Mouse (Mus musculus): ENCODE results near the gene Pigl. TPM values are rescaled to one million over a fixed set of nuclear protein-coding genes. Genes with fewer than 3 reads are reported as not detected.
A peak's percentile ranks its signal among the peaks of the same experiment; 100 is the strongest.

Gene Pigl
- polyA plus RNA-seq, 1 experiment from 2014 or later, result 10.5 TPM

DNA sequence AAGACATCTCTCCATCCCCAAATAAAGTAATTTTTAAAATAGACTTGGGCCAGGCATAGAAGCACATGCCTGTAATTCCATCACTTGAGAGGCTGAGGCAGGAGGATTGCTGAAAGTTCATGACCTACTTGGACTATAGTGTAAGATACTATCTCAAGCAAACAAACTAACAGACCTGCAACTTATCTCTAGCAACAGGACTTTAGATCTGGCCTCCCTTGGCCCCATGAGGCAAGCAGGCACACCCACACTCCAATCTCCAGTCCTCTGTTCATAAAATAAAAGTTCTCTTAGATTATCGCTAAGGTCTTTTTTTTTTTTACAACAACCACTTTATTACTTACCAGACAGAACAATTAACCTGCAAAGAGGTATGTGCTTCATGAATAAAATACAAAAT, 28.7 kb downstream of the Pigl start:
- Histone ChIP-seq H3K4me3 (ENCODE audit: low read length) (no peak overlapping the region), H3K27me3 (ENCODE audit: control insufficient read depth, insufficient read depth, low read depth, low read length) (no peaks in the 10 kb centered on the region), H3K27ac (ENCODE audit: low read length) (no peak overlapping the region), H3K4me2 (ENCODE audit: low read depth, low read length) (no peak overlapping the region), H3K9me3 (ENCODE audit: control insufficient read depth, low read length) (no peaks in the 10 kb centered on the region), H3K4me1 (replicated peaks; ENCODE audit: control insufficient read depth, insufficient read depth, low read length) (no peaks in the 10 kb centered on the region), H3K9ac (ENCODE audit: low read length) (no peak overlapping the region), H3K36me3 (ENCODE audit: control insufficient read depth, insufficient read depth, low read length) (no peaks in the 10 kb centered on the region)
- 95% methylated on average over 1 of the region's 1 CpGs for WGBS
- ATAC-seq (ENCODE audit: low read depth), result no peak

- no peak for ATAC-seq (ENCODE audit: low read depth)
- Histone ChIP-seq H3K36me3 (ENCODE audit: control insufficient read depth, insufficient read depth, low read length) (no peaks in the 10 kb centered on the region), H3K9ac (ENCODE audit: low read length) (no peak overlapping the region), H3K9me3 (ENCODE audit: control insufficient read depth, low read length) (no peaks in the 10 kb centered on the region), H3K4me1 (replicated peaks; ENCODE audit: control insufficient read depth, insufficient read depth, low read length) (no peaks in the 10 kb centered on the region), H3K4me3 (ENCODE audit: low read length) (no peak overlapping the region), H3K4me2 (ENCODE audit: low read depth, low read length) (no peak overlapping the region), H3K27me3 (ENCODE audit: control insufficient read depth, insufficient read depth, low read depth, low read length) (no peaks in the 10 kb centered on the region), H3K27ac (ENCODE audit: low read length) (no peak overlapping the region)
- 93% methylated on average over 10 of the region's 10 CpGs for WGBS
Measured at GRCm38 (mm10) chr11:62487540-62488350, 29.5 kb downstream of the Pigl start.

DNA sequence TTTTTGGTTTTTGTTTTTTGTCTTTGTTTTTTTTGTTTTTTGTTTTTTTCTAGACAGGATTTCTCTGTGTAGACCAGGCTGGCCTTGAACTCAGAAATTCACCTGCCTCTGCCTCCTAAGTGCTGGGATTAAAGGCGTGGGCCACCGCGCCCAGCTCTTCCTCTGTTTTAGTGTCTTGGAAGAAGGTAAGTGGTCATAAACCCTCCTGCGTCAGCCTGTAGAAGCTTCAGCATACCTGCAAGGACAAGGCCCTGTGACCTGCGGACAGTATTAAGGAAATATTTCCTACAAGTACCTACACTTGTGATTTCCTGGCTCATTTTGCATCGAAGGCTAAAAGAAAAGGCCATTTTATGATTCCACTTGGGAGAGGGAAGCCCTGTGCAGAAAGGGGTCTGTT, 35.4 kb downstream of the Pigl start:
- Histone ChIP-seq H3K4me3 (ENCODE audit: low read length) (no peak overlapping the region), H3K9ac (ENCODE audit: low read length) (no peak overlapping the region), H3K9me3 (ENCODE audit: control insufficient read depth, low read length) (no peaks in the 10 kb centered on the region), H3K36me3 (ENCODE audit: control insufficient read depth, insufficient read depth, low read length) (no peaks in the 10 kb centered on the region), H3K4me1 (replicated peaks; ENCODE audit: control insufficient read depth, insufficient read depth, low read length) (peaks cover 19% of the 10 kb centered on the region), H3K4me2 (ENCODE audit: low read depth, low read length) (no peak overlapping the region), H3K27me3 (ENCODE audit: control insufficient read depth, insufficient read depth, low read depth, low read length) (no peaks in the 10 kb centered on the region), H3K27ac (ENCODE audit: low read length) (no peak overlapping the region)
- WGBS, result 90% methylated on average over 6 of the region's 6 CpGs
- no peak for ATAC-seq (ENCODE audit: low read depth)

- no peak overlapping the region for H3K4me3 ChIP-seq (ENCODE audit: low read length)
- no peaks in the 10 kb centered on the region for H3K27me3 ChIP-seq (ENCODE audit: control insufficient read depth, insufficient read depth, low read depth, low read length)
- no peaks in the 10 kb centered on the region for H3K9me3 ChIP-seq (ENCODE audit: control insufficient read depth, low read length)
- peak overlapping the region; percentile 35 for H3K9ac ChIP-seq (ENCODE audit: low read length)
- peak overlapping the region; percentile 30; the same call in 1 of the 2 replicates for H3K4me2 ChIP-seq (ENCODE audit: low read depth, low read length)
- no peaks in the 10 kb centered on the region for H3K36me3 ChIP-seq (ENCODE audit: control insufficient read depth, insufficient read depth, low read length)
- WGBS, result 2% methylated on average over 6 of the region's 6 CpGs
- H3K27ac ChIP-seq (ENCODE audit: low read length), result peak overlapping the region; percentile 96
- peaks cover 19% of the 10 kb centered on the region for H3K4me1 ChIP-seq (replicated peaks; ENCODE audit: control insufficient read depth, insufficient read depth, low read length)
- ATAC-seq (ENCODE audit: low read depth), result peak; percentile 89
Measured at GRCm38 (mm10) chr11:62494754-62495275, 36.6 kb downstream of the Pigl start.

- H3K36me3 ChIP-seq (ENCODE audit: control insufficient read depth, insufficient read depth, low read length), result no peaks in the 10 kb centered on the region
- no peak overlapping the region for H3K4me3 ChIP-seq (ENCODE audit: low read length)
- H3K27me3 ChIP-seq (ENCODE audit: control insufficient read depth, insufficient read depth, low read depth, low read length), result no peaks in the 10 kb centered on the region
- no peaks in the 10 kb centered on the region for H3K9me3 ChIP-seq (ENCODE audit: control insufficient read depth, low read length)
- H3K4me2 ChIP-seq (ENCODE audit: low read depth, low read length), result peak overlapping the region; percentile 30; the same call in 1 of the 2 replicates
- peaks cover 19% of the 10 kb centered on the region for H3K4me1 ChIP-seq (replicated peaks; ENCODE audit: control insufficient read depth, insufficient read depth, low read length)
- WGBS, result 16% methylated on average over 10 of the region's 10 CpGs
- H3K9ac ChIP-seq (ENCODE audit: low read length), result peak overlapping the region; percentile 35
- H3K27ac ChIP-seq (ENCODE audit: low read length), result peak overlapping the region; percentile 96
- ATAC-seq (ENCODE audit: low read depth), result peak; percentile 72
Measured at GRCm38 (mm10) chr11:62495276-62495801, 37.1 kb downstream of the Pigl start.

DNA sequence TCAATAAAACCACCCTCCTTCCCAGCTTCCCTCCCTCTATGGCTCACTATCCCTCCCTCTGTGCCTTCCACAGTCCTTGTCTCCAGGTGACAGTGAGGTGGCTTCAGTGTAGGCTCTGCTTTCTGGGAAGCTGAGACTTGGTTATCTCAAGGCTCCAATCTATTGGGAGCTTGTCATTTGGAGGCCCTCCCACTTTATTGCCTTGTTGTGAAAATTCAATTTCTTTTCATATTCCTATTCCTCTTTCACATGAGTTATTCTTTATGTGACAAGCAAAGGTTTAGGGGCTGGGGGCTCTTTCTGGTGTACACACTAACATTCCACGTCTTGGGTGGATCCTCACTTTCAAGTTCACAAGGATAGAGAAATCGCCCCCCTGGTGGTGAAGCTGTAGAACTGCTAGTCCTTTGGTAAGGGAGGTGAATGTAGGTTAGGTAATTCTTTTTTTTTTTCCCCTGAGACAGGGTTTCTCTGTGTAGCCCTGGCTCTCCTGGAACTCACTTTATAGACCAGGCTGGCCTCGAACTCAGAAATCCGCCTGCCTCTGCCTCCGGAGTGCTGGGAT, 38.0 kb downstream of the Pigl start:
- Histone ChIP-seq H3K4me3 (ENCODE audit: low read length) (no peak overlapping the region), H3K27ac (ENCODE audit: low read length) (no peak overlapping the region), H3K9ac (ENCODE audit: low read length) (no peak overlapping the region), H3K4me1 (replicated peaks; ENCODE audit: control insufficient read depth, insufficient read depth, low read length) (peaks cover 19% of the 10 kb centered on the region), H3K9me3 (ENCODE audit: control insufficient read depth, low read length) (no peaks in the 10 kb centered on the region), H3K27me3 (ENCODE audit: control insufficient read depth, insufficient read depth, low read depth, low read length) (no peaks in the 10 kb centered on the region), H3K4me2 (ENCODE audit: low read depth, low read length) (no peak overlapping the region), H3K36me3 (ENCODE audit: control insufficient read depth, insufficient read depth, low read length) (no peaks in the 10 kb centered on the region)
- no peak for ATAC-seq (ENCODE audit: low read depth)
- 63% methylated on average over 5 of the region's 5 CpGs for WGBS

DNA sequence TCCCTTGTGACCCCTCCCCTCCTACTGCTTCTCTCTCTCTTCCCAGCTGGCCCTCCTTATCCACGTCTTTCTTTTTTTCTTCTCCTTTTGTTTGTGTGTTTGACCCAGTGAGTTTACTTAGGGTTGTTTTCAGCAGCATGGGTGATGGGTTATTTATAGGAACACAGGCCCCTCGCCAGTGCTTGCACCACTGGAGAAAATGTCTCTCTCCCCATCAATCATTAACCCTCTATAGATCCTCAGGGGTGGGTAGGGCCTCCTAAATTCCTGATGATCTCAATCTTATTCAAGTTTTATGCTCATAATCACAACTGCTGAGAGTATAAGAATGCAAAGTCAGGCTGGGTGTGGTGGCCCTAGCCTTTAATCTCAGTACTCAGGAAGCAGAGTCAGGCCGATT, 38.9 kb downstream of the Pigl start:
- 48% methylated on average over 3 of the region's 3 CpGs for WGBS
- H3K9me3 ChIP-seq (ENCODE audit: control insufficient read depth, low read length), result no peaks in the 10 kb centered on the region

DNA sequence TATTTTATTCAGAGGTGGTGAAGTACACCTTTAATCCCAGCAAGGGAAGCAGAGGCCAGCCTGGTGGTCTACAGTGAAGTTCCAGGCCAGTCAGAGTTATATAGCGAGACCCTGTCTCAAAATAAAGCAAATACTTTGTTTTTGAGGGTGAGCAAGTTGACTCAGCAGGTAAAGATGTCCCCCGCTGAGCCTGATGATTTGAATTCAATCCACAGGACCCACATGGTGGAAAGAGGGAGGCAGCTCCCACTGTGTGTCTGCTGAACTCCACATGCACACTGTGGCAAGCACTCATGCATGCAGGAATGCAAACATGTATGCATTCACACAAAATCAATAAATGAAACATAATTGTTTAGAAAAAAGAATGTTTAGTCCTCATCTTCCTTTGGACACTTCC, 40.5 kb downstream of the Pigl start:
- Histone ChIP-seq H3K4me1 (replicated peaks; ENCODE audit: control insufficient read depth, insufficient read depth, low read length) (peaks cover 19% of the 10 kb centered on the region), H3K36me3 (ENCODE audit: control insufficient read depth, insufficient read depth, low read length) (no peaks in the 10 kb centered on the region), H3K27ac (ENCODE audit: low read length) (no peak overlapping the region), H3K9ac (ENCODE audit: low read length) (no peak overlapping the region), H3K4me2 (ENCODE audit: low read depth, low read length) (no peak overlapping the region), H3K27me3 (ENCODE audit: control insufficient read depth, insufficient read depth, low read depth, low read length) (no peaks in the 10 kb centered on the region), H3K9me3 (ENCODE audit: control insufficient read depth, low read length) (no peaks in the 10 kb centered on the region), H3K4me3 (ENCODE audit: low read length) (no peak overlapping the region)
- WGBS, result 86% methylated on average over 2 of the region's 2 CpGs
- no peak for ATAC-seq (ENCODE audit: low read depth)

More for the DNA sequence above, 38.9 kb downstream of the Pigl start:
- Histone ChIP-seq H3K36me3 (ENCODE audit: control insufficient read depth, insufficient read depth, low read length) (no peaks in the 10 kb centered on the region), H3K27me3 (ENCODE audit: control insufficient read depth, insufficient read depth, low read depth, low read length) (no peaks in the 10 kb centered on the region), H3K9ac (ENCODE audit: low read length) (no peak overlapping the region), H3K4me3 (ENCODE audit: low read length) (no peak overlapping the region), H3K4me2 (ENCODE audit: low read depth, low read length) (no peak overlapping the region), H3K4me1 (replicated peaks; ENCODE audit: control insufficient read depth, insufficient read depth, low read length) (peaks cover 19% of the 10 kb centered on the region), H3K27ac (ENCODE audit: low read length) (no peak overlapping the region)
- peak; percentile 40 for ATAC-seq (ENCODE audit: low read depth)

GRCm38 (mm10) chr11:62500529-62500928, 42.3 kb downstream of the Pigl start:
- no peak overlapping the region for H3K27ac ChIP-seq (ENCODE audit: low read length)
- WGBS, result 73% methylated on average over 2 of the region's 2 CpGs
- H3K9me3 ChIP-seq (ENCODE audit: control insufficient read depth, low read length), result no peaks in the 10 kb centered on the region
- H3K9ac ChIP-seq (ENCODE audit: low read length), result no peak overlapping the region
- no peaks in the 10 kb centered on the region for H3K27me3 ChIP-seq (ENCODE audit: control insufficient read depth, insufficient read depth, low read depth, low read length)
- peaks cover 6% of the 10 kb centered on the region for H3K4me1 ChIP-seq (replicated peaks; ENCODE audit: control insufficient read depth, insufficient read depth, low read length)
- no peak for ATAC-seq (ENCODE audit: low read depth)
- H3K4me3 ChIP-seq (ENCODE audit: low read length), result no peak overlapping the region
- no peaks in the 10 kb centered on the region for H3K36me3 ChIP-seq (ENCODE audit: control insufficient read depth, insufficient read depth, low read length)
- H3K4me2 ChIP-seq (ENCODE audit: low read depth, low read length), result no peak overlapping the region

Data from lung, embryonic 16.5 days (tissue).